Mouse (Mus musculus): Measurements from ENCODE around the gene Tulp3.

DNA sequence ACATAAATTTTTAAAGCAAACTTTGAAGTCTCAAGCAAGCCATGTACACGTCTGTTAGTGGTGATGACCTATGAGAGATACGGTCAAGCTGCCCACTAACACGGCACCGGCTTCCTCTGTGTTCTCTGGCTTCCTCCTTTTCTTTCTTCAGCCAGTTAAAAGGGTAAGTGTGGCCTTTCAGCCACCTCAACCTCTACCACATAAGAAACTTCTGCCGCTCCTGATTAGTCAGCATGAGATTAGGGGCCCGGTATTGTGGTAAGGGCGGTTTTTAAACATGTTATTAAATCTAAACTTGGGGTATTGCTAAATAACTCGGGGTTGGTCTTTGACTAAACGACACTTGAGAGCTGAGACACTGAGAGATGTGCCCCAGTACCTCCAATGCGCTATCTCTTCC lies 10.0 kb downstream of the Tulp3 start:
- TF ChIP-seq MAX (IDR thresholded peaks at IDR 0.05) (no peak), CTCF (IDR thresholded peaks at IDR 0.05; ENCODE audit: control insufficient read depth, insufficient read depth, insufficient read length) (no peak), FOSL1 (IDR thresholded peaks at IDR 0.05; ENCODE audit: insufficient read depth, low read length, poor library complexity, severe bottlenecking) (no peak), USF1 (IDR thresholded peaks at IDR 0.05; ENCODE audit: low read depth) (no peak)

Data from C2C12 (cell line).